Mouse (Mus musculus) hindbrain, embryonic 14.5 days (tissue): ENCODE data around the gene Ubr4. TPM values are rescaled to one million over a fixed set of nuclear protein-coding genes. Genes with fewer than 3 reads are reported as not detected.

Experiments used
- ATAC-seq: fragments of 200-750 bp; cut with Nextera tagmentation; 2 replicates; pipeline ENCODE4 v1.8.0; 2017; ENCODE audit warnings: moderate number of reproducible peaks, mild to moderate bottlenecking, moderate TSS enrichment, moderate library complexity; ENCODE audit not compliant: low FRiP score
- DNase-seq: peaks from one replicate; pipeline ENCODE4 v3.0.0-alpha.2; 2015; ENCODE audit warnings: low spot score
- H3K27ac ChIP-seq: fragments of 300-500 bp; sonication (generic); 2 replicates; pipeline ENCODE4 v1.5.1; 2014; ENCODE audit warnings: mild to moderate bottlenecking, moderate library complexity
- H3K27me3 ChIP-seq: fragments of 300-500 bp; sonication (generic); 2 replicates; pipeline ENCODE4 v1.6.1; 2014; ENCODE audit warnings: mild to moderate bottlenecking, low read length, mixed read lengths; ENCODE audit not compliant: control insufficient read depth, insufficient read depth
- H3K36me3 ChIP-seq: fragments of 300-500 bp; sonication (generic); replicated peaks from 2 replicates; pipeline ENCODE4 v1.6.1; 2014; ENCODE audit not compliant: control insufficient read depth, insufficient read depth
- H3K4me1 ChIP-seq: fragments of 300-500 bp; sonication (generic); replicated peaks from 2 replicates; pipeline ENCODE4 v1.6.1; 2014; ENCODE audit warnings: antibody characterized with exemption, low read length, mixed read lengths; ENCODE audit not compliant: control insufficient read depth, insufficient read depth
- H3K4me2 ChIP-seq: fragments of 300-500 bp; sonication (generic); replicated peaks from 2 replicates; pipeline ENCODE4 v1.6.1; 2014; ENCODE audit warnings: mild to moderate bottlenecking, moderate library complexity
- H3K4me3 ChIP-seq: fragments of 300-500 bp; sonication (generic); replicated peaks from 2 replicates; pipeline ENCODE4 v1.5.1; 2014; ENCODE audit warnings: mild to moderate bottlenecking, low read length
- H3K9ac ChIP-seq: fragments of 300-500 bp; sonication (generic); 2 replicates; pipeline ENCODE4 v1.6.1; 2014
- H3K9me3 ChIP-seq: fragments of 300-500 bp; sonication (generic); 2 replicates; pipeline ENCODE4 v1.6.1; 2016; ENCODE audit warnings: low read length; ENCODE audit not compliant: control insufficient read depth
- WGBS: fragments of 180-500 bp; shearing (Covaris S2); extraction: QIAGEN DNeasy Blood & Tissue Kit; methylation state at CpG from one replicate; pipeline ENCODE4 v1.1.7; 2014; 5-methylcytosine and 5-hydroxymethylcytosine counted together
- polyA plus RNA-seq: library from polyadenylated mRNA; unstranded; fragments of >200 nt; fragmentation: Nextera tagmentation; extraction: Ambion mirVana; gene quantifications from 2 replicates; pipeline ENCODE4 v1.2.1, GENCODE M21; 2014

Gene Ubr4
- polyA plus RNA-seq, result 95.5 and 100 TPM in 2 replicates

- under 1% methylated on average over 64 of the region's 64 CpGs for WGBS
- no peaks in the 10 kb centered on the region for H3K27me3 ChIP-seq
- DNase-seq (peak; percentile 84), ATAC-seq (peak; percentile 95)
- peak within 1 kb of the TSS; percentile 97 for H3K4me2 ChIP-seq
- H3K4me3 ChIP-seq, result peak within 1 kb of the TSS; percentile 91
- H3K9me3 ChIP-seq, result no peaks in the 10 kb centered on the region
- peak within 1 kb of the TSS; percentile 95 for H3K9ac ChIP-seq
- H3K36me3 ChIP-seq, result peaks cover 51% of the 10 kb centered on the region
- peak within 1 kb of the TSS; percentile 98 for H3K27ac ChIP-seq
- peaks cover 14% of the 10 kb centered on the region for H3K4me1 ChIP-seq
Observed at GRCm38 (mm10) chr4:139351931-139352711, at the start of gene Ubr4, which contains the start of the genes Mrto4 and Emc1. Gene Ubr4 (plus strand): TSS chr4:139352609. Gene Mrto4 (minus strand): TSS chr4:139352576. Gene Emc1 (plus strand): TSS chr4:139352587.

- H3K36me3 ChIP-seq, result peaks cover 42% of the 10 kb centered on the region
- H3K27me3 ChIP-seq, result no peaks in the 10 kb centered on the region
- peaks cover 10% of the 10 kb centered on the region for H3K4me1 ChIP-seq
- no peak overlapping the region for H3K27ac ChIP-seq
- 96% methylated on average over 3 of the region's 3 CpGs for WGBS
- H3K4me2 ChIP-seq, result no peak overlapping the region
- no peak for ATAC-seq
- no peak overlapping the region for H3K4me3 ChIP-seq
- DNase-seq, result no peak
- no peaks in the 10 kb centered on the region for H3K9me3 ChIP-seq
- no peak overlapping the region for H3K9ac ChIP-seq
Observed at GRCm38 (mm10) chr4:139305521-139305920, 46.9 kb upstream of the Ubr4 start.

DNA sequence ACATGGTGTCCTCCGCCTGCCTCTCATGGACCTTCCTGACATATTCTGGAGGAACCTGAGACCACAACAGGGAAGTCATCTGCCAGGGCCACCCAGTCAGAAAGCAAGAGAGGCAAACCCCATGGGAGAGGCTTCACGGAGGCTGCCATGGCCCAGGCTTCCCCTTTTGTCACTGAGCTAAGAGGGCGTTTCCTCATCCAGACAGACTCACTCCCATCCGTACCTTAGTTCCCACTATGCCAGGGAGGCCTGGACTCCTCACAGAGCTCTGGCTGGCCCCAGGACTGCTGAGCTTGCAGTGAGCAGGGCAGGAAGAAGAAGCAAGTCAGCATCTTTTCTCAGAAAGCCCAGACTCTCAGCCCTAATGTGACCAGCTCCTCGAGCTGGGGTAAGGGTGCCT is 44.5 kb upstream of the Ubr4 start:
- WGBS, result 81% methylated on average over 5 of the region's 5 CpGs
- Histone ChIP-seq H3K36me3 (peaks cover 21% of the 10 kb centered on the region), H3K4me1 (peaks cover 19% of the 10 kb centered on the region), H3K27me3 (no peaks in the 10 kb centered on the region; the same call in 1 of the 2 replicates), H3K9ac (no peak overlapping the region), H3K4me3 (no peak overlapping the region), H3K27ac (no peak overlapping the region), H3K4me2 (no peak overlapping the region), H3K9me3 (no peaks in the 10 kb centered on the region)
- DNase-seq, result no peak
- ATAC-seq, result no peak

DNA sequence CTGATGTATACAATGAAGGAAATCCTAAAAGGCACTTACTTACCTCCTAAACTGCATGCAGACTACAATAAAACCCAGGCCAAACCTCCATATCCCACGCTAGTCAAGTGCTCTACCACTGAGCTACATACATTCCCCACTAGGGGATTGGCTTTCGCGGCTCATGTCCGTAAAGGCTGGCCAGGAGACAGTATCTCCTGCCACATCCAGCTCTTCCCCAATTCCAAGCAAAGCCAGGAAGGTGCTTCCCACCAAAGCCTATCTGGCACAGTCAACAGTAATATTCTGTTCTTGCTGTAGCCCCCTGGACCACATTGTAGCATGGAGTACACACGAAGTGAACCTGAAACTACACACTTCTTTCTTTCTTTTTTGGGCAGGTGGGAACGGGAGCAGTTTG is 42.8 kb upstream of the Ubr4 start:
- no peak for DNase-seq
- Histone ChIP-seq H3K4me3 (peak overlapping the region; percentile 91), H3K27ac (no peak overlapping the region), H3K4me1 (peaks cover 19% of the 10 kb centered on the region), H3K27me3 (no peaks in the 10 kb centered on the region; the same call in 1 of the 2 replicates), H3K9me3 (no peaks in the 10 kb centered on the region), H3K4me2 (peak overlapping the region; percentile 97), H3K9ac (peak overlapping the region; percentile 86), H3K36me3 (peaks cover 26% of the 10 kb centered on the region)
- 22% methylated on average over 6 of the region's 6 CpGs for whole genome bisulfite sequencing
- ATAC-seq, result no peak

DNA sequence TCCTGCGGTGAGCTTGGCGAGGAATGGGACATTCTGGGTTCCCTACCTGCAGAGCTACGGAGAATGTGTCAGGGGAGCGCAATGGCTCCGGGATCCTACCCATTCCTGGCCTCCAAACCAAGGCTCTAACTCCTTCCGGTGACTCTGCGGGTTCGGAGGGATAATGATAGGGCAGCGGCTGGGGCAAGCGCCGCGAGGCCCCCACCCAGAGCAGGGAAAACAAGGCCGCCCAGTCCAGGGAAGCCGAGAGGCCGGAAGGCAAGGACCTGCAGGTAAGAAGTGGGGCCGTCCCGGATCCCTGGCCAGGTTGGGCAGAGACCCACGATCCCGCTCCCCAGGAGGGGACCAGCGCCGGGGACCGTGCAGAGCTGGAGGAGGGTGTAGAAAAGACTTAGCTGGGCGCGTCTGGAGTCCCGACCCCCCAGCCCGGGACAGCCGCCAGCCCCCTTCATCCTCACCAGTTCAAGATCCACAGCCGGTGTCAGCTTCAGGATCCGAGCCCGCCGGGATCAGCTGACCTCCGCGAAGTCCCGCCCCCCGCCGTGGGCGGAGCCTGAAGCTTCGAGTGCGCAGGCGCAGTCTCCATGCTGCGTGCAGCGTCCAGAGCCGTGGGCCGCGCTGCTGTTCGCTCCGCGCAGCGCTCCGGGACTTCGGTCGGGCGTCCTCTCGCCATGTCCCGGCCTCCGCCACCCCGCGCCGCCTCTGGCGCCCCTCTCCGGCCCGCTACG is 42.1 kb upstream of the Ubr4 start, which contains the start of the genes Pqlc2 and Akr7a5:
Gene Pqlc2 (minus strand): TSS at position 538 of the 728 bp plus-strand sequence.
Gene Akr7a5 (plus strand): TSS at position 574 of the 728 bp plus-strand sequence.
- ATAC-seq, result peak; percentile 90
- under 1% methylated on average over 63 of the region's 63 CpGs for WGBS
- H3K4me3 ChIP-seq, result peak within 1 kb of the TSS; percentile 91

DNA sequence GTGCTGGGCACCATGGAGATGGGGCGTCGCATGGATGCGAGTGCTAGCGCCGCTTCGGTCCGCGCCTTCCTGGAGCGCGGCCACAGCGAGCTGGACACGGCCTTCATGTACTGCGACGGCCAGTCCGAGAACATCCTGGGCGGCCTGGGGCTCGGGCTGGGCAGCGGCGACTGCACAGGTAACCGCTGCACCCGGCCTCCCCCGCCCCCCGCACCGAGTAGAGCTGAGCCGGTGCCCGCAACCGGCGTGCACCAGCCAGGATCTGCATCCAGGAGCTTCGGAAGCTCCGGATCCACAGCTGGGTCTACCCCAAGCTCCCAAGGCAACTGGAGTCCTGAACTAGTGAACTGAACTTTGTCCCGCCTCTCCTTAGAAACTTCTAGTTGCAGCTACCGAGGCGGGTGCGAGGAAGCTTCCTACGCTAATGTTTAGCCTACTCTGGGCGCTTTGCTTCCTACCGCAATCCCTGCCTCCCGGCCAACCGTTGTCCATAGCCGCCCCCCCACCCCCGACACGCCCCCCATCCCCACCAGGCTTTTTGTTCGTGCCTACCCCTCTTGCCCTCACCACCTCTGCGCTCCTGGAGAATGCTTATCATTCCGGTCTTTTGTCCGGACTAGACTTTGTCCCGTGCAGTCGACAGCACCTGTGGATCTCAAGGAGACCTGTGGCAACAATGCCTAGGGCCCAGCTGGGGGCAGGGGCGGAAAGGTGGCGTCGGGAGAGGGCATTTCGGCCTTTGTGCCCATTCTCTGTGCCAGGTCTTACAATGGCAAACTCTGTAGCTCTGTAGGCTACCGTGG is 41.3 kb upstream of the Ubr4 start:
- Histone ChIP-seq H3K4me2 (peak overlapping the region; percentile 97), H3K36me3 (peaks cover 26% of the 10 kb centered on the region), H3K4me1 (peaks cover 19% of the 10 kb centered on the region), H3K9ac (peak overlapping the region; percentile 86), H3K4me3 (peak overlapping the region; percentile 91), H3K9me3 (no peaks in the 10 kb centered on the region), H3K27me3 (no peaks in the 10 kb centered on the region; the same call in 1 of the 2 replicates), H3K27ac (peak overlapping the region; percentile 71)
- WGBS, result 1% methylated on average over 50 of the region's 53 CpGs
- ATAC-seq, result peak; percentile 72
- no peak for DNase-seq

More for the DNA sequence above, 42.1 kb upstream of the Ubr4 start, which contains the start of the genes Pqlc2 and Akr7a5:
- peak; percentile 98 for DNase-seq
- peaks cover 29% of the 10 kb centered on the region for H3K36me3 ChIP-seq
- peak within 1 kb of the TSS; percentile 86 for H3K9ac ChIP-seq
- H3K9me3 ChIP-seq, result no peaks in the 10 kb centered on the region
- peak within 1 kb of the TSS; percentile 97 for H3K4me2 ChIP-seq
- peak within 1 kb of the TSS; percentile 71 for H3K27ac ChIP-seq
- no peaks in the 10 kb centered on the region; the same call in 1 of the 2 replicates for H3K27me3 ChIP-seq
- H3K4me1 ChIP-seq, result peaks cover 19% of the 10 kb centered on the region

DNA sequence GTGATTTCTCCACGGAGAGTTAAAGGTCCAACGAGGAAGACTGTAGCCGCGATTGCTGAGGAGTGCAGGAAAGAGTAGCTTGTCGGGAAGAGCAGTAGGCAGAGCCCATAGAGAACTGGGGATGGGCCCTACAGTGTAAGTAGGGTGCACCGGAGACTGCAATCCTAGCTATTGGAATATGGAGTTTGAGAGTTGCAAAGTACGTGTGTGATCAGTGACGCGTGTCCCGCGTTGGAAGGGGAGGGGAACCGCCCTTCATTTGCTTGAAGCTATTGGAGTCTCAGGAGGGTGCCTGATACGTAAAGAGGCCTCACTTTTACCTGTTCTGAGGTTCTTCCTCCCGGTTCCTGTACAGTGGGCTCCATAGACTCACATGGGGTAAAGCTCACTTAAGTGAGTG is 40.7 kb upstream of the Ubr4 start:
- Histone ChIP-seq H3K4me2 (peak overlapping the region; percentile 97), H3K27me3 (no peaks in the 10 kb centered on the region; the same call in 1 of the 2 replicates), H3K9me3 (no peaks in the 10 kb centered on the region), H3K9ac (peak overlapping the region; percentile 86; the same call in 1 of the 2 replicates), H3K4me1 (peaks cover 19% of the 10 kb centered on the region), H3K4me3 (peak overlapping the region; percentile 91), H3K27ac (no peak overlapping the region), H3K36me3 (peaks cover 24% of the 10 kb centered on the region)
- 24% methylated on average over 14 of the region's 14 CpGs for WGBS
- DNase-seq, result no peak
- ATAC-seq, result no peak

DNA sequence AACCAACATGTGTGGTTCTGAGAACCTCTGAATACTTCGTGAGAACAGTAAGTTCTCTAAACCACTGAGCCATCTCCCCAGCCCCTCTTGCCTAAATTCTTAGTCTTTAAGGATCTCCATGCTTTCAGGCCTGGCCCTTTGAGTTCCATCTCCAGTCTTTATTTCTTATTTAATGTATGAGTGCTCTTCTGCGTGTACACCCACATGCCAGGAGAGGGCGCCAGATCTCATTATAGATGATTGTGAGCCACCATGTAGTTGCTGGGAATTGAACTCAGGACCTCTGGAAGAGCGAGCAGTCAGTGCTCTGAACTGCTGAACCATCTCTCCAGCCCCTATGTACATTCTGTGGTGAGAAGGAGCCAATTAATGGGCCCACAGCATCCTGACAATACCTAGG is 39.8 kb upstream of the Ubr4 start:
- no peak for DNase-seq
- Histone ChIP-seq H3K4me2 (no peak overlapping the region), H3K9me3 (no peaks in the 10 kb centered on the region)

More for the DNA sequence above, 39.8 kb upstream of the Ubr4 start:
- H3K36me3 ChIP-seq, result peaks cover 23% of the 10 kb centered on the region
- H3K9ac ChIP-seq, result no peak overlapping the region
- no peak for ATAC-seq
- H3K27ac ChIP-seq, result no peak overlapping the region
- H3K4me3 ChIP-seq, result no peak overlapping the region
- H3K4me1 ChIP-seq, result peaks cover 19% of the 10 kb centered on the region
- H3K27me3 ChIP-seq, result no peaks in the 10 kb centered on the region; the same call in 1 of the 2 replicates
- WGBS, result 53% methylated on average over 4 of the region's 4 CpGs
